Mouse (Mus musculus) heart, embryonic 13.5 days (tissue): Measurements from ENCODE around the gene Tekt5. TPM values are rescaled to one million over a fixed set of nuclear protein-coding genes. Genes with fewer than 3 reads are reported as not detected.

Source experiments
- ATAC-seq: fragments of 200-750 bp; cut with Nextera tagmentation; 2 replicates; pipeline ENCODE4 v1.8.0; 2017; ENCODE audit warnings: moderate TSS enrichment; ENCODE audit not compliant: insufficient number of reproducible peaks, low FRiP score, low TSS enrichment; ENCODE audit errors: extremely low read depth
- H3K27ac ChIP-seq: fragments of 300-500 bp; sonication (generic); replicated peaks from 2 replicates; pipeline ENCODE4 v1.5.1; 2015; ENCODE audit warnings: moderate library complexity, mild to moderate bottlenecking, inconsistent platforms
- H3K27me3 ChIP-seq: fragments of 300-500 bp; sonication (generic); replicated peaks from 2 replicates; pipeline ENCODE4 v1.6.1; 2015; ENCODE audit warnings: mild to moderate bottlenecking, inconsistent platforms
- H3K36me3 ChIP-seq: fragments of 300-500 bp; sonication (generic); 2 replicates; pipeline ENCODE4 v1.6.1; 2015; ENCODE audit warnings: mild to moderate bottlenecking, inconsistent platforms
- H3K4me1 ChIP-seq: fragments of 300-500 bp; sonication (generic); 2 replicates; pipeline ENCODE4 v1.6.1; 2015; ENCODE audit warnings: inconsistent platforms
- H3K4me2 ChIP-seq: fragments of 300-500 bp; sonication (generic); 2 replicates; pipeline ENCODE4 v1.6.1; 2015; ENCODE audit warnings: inconsistent platforms, mild to moderate bottlenecking, moderate library complexity
- H3K4me3 ChIP-seq: fragments of 300-500 bp; sonication (generic); 2 replicates; pipeline ENCODE4 v1.5.1; 2015; ENCODE audit warnings: moderate library complexity, mild to moderate bottlenecking, inconsistent platforms
- H3K9ac ChIP-seq: fragments of 300-500 bp; sonication (generic); 2 replicates; pipeline ENCODE4 v1.6.1; 2015; ENCODE audit warnings: inconsistent platforms, mild to moderate bottlenecking, moderate library complexity
- H3K9me3 ChIP-seq: fragments of 300-500 bp; sonication (generic); 2 replicates; pipeline ENCODE4 v1.6.1; 2016; ENCODE audit warnings: inconsistent platforms
- WGBS: fragments of 180-500 bp; shearing (Covaris S2); methylation state at CpG from one replicate; pipeline ENCODE4 v1.1.7; 2015; ENCODE audit warnings: mixed read lengths; 5-methylcytosine and 5-hydroxymethylcytosine counted together
- polyA plus RNA-seq: library from polyadenylated mRNA; unstranded; fragments of >200 nt; fragmentation: Nextera tagmentation; extraction: Ambion mirVana; gene quantifications from 2 replicates; pipeline ENCODE4 v1.2.1, GENCODE M21; 2015

Tekt5 gene
- polyA plus RNA-seq, 1 experiment from 2014 or later = 0.33 TPM

DNA sequence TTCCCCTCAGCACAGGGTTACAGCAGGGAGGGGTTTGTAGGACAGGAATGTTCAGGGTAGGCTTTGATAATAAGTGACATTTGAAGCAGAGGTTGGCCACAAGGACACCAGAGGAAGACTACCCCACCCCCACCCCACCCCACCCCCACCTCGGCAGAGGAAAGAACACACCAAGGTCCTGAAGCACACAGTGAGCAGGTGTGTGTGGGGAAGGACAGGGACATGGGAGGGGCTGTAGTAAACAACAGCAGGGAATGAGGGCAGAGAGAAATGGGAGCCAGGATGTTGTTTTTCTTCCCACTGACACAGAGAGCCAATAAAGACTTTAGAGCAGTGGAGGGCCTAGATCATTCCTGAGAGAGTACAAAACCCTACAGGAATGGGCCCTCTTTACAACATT lies 18.0 kb downstream of the Tekt5 start:
- H3K9me3 ChIP-seq = no peaks in the 10 kb centered on the region
- no peak overlapping the region for H3K9ac ChIP-seq
- H3K4me3 ChIP-seq = no peak overlapping the region
- no peak overlapping the region for H3K4me2 ChIP-seq
- 42% methylated on average over 1 of the region's 1 CpGs for WGBS
- no peak overlapping the region for H3K27ac ChIP-seq
- no peaks in the 10 kb centered on the region for H3K36me3 ChIP-seq
- H3K27me3 ChIP-seq = peaks cover 15% of the 10 kb centered on the region; the same call in 1 of the 2 replicates
- peaks cover 13% of the 10 kb centered on the region for H3K4me1 ChIP-seq
- no peak for ATAC-seq

DNA sequence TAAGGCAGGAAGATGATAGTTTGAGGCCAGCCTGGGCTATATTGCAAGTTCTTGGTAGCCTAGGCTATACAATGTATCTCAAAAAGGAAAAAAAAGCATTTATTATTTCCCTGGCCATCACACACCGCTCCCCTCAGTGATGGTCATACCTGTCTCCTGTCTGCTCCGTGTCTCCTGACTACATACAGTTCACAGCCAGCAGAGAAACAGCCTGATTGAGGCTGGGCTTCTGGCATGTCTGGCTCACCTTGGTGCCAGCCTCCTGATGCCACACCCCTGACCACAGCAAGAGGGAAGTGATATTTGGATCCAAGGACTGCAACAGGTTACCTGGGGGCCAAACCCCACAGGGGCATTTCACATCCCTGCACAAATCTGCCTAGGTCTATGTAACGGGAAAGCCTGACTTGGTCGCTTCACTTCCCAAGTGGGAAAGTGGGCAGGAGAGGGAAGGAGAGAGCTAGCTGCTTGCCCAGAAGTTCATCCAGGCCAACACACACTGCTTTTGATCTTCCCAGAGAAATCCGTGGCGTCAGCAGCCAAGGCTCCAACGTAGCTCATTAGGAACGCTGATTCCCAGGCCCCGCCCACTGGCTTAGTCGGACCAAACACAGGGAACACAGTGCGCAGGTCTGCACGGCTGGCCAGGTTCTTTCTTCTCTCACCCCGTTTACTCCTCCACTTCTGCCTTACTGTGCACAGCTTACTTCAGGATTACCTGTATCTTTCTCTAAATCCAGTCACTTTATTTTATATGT lies 20.9 kb downstream of the Tekt5 start:
- H3K27ac ChIP-seq = no peak overlapping the region
- no peaks in the 10 kb centered on the region for H3K36me3 ChIP-seq
- H3K9ac ChIP-seq = peak overlapping the region; percentile 73
- peaks cover 9% of the 10 kb centered on the region; the same call in 1 of the 2 replicates for H3K27me3 ChIP-seq
- 26% methylated on average over 13 of the region's 13 CpGs for WGBS
- ATAC-seq = no peak
- peak overlapping the region; percentile 63 for H3K4me2 ChIP-seq
- peaks cover 24% of the 10 kb centered on the region for H3K4me1 ChIP-seq
- H3K4me3 ChIP-seq = peak overlapping the region; percentile 29
- H3K9me3 ChIP-seq = no peaks in the 10 kb centered on the region

- WGBS = 64% methylated on average over 4 of the region's 4 CpGs
- no peaks in the 10 kb centered on the region for H3K9me3 ChIP-seq
- H3K4me1 ChIP-seq = peaks cover 23% of the 10 kb centered on the region
- H3K4me3 ChIP-seq = no peak overlapping the region
- no peak overlapping the region for H3K4me2 ChIP-seq
- no peak overlapping the region for H3K27ac ChIP-seq
- no peak overlapping the region for H3K9ac ChIP-seq
- no peak for ATAC-seq
- H3K27me3 ChIP-seq = no peaks in the 10 kb centered on the region
- no peaks in the 10 kb centered on the region for H3K36me3 ChIP-seq
Measured at GRCm38 (mm10) chr16:10372372-10372771, 22.9 kb downstream of the Tekt5 start.

- Histone ChIP-seq H3K27ac (peak overlapping the region; percentile 28; the same call in 1 of the 2 replicates), H3K9ac (no peak overlapping the region), H3K27me3 (no peaks in the 10 kb centered on the region), H3K4me1 (peaks cover 36% of the 10 kb centered on the region), H3K36me3 (no peaks in the 10 kb centered on the region), H3K4me2 (no peak overlapping the region), H3K9me3 (no peaks in the 10 kb centered on the region), H3K4me3 (no peak overlapping the region)
- 79% methylated on average over 1 of the region's 1 CpGs for WGBS
- ATAC-seq = no peak
Measured at GRCm38 (mm10) chr16:10369996-10370395, 25.3 kb downstream of the Tekt5 start.

DNA sequence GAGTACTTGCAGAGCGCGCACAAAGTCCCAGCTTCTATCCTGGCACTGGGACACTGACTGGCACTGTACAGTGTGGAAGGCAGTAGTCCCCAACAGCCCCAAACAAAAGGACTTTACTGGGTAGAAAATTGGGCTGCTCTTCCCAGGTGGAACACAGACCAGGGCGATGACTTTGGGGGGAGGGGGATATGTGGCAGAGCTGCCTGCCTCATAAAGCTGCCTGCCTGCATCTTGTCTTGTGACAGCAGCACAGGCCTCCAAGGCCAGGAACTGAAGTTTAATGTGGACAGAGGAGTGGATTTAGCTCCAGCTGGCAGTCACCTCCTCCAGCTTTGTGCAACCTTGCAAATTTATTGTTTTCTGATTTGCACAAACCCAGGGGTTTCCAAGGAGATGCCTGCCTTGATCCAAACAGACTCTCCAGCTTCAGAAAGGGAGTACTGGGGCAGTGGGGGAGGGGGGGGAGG lies 25.8 kb downstream of the Tekt5 start:
- no peak for ATAC-seq
- 52% methylated on average over 3 of the region's 3 CpGs for WGBS
- Histone ChIP-seq H3K27ac (peak overlapping the region; percentile 28; the same call in 1 of the 2 replicates), H3K36me3 (no peaks in the 10 kb centered on the region), H3K4me2 (no peak overlapping the region), H3K27me3 (no peaks in the 10 kb centered on the region), H3K9me3 (no peaks in the 10 kb centered on the region), H3K4me1 (peaks cover 32% of the 10 kb centered on the region), H3K9ac (no peak overlapping the region), H3K4me3 (no peak overlapping the region)

GRCm38 (mm10) chr16:10366240-10367217 lies 28.8 kb downstream of the Tekt5 start:
- H3K4me1 ChIP-seq = peaks cover 29% of the 10 kb centered on the region
- H3K36me3 ChIP-seq = no peaks in the 10 kb centered on the region
- H3K9me3 ChIP-seq = no peaks in the 10 kb centered on the region
- ATAC-seq = no peak
- 69% methylated on average over 14 of the region's 14 CpGs for WGBS
- H3K4me3 ChIP-seq = no peak overlapping the region
- H3K27me3 ChIP-seq = no peaks in the 10 kb centered on the region
- H3K9ac ChIP-seq = no peak overlapping the region
- H3K4me2 ChIP-seq = no peak overlapping the region
- H3K27ac ChIP-seq = peak overlapping the region; percentile 48; the same call in 1 of the 2 replicates

DNA sequence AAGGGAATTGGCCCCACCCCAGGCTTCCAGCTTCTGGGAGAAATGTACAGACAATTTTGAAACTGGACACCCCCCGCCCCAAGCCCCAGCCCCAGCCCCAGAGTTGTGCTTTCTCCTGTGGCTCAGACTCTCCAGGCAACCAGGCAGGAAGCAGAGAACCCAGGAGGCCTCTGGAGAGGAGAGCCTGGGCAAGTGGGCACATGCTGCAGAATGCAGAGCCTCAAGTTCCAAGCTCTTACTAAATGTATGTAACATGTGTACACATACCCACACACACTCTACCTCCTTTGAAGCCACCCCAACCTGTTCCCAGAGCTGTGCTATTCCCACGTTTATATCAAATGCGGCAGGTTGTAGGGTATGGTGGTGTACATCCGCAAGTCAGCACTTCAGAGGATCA lies 29.5 kb downstream of the Tekt5 start:
- Histone ChIP-seq H3K27me3 (0 out of 2 replicates have a peak, but pooled peaks cover 3% of the 10 kb centered on the region), H3K27ac (0 out of 2 replicates have a peak overlapping the region, but pooled peaks have one; percentile 48), H3K4me3 (no peak overlapping the region), H3K9ac (no peak overlapping the region), H3K4me1 (peaks cover 29% of the 10 kb centered on the region), H3K36me3 (no peaks in the 10 kb centered on the region), H3K4me2 (no peak overlapping the region), H3K9me3 (no peaks in the 10 kb centered on the region)
- no peak for ATAC-seq
- 70% methylated on average over 4 of the region's 4 CpGs for WGBS

DNA sequence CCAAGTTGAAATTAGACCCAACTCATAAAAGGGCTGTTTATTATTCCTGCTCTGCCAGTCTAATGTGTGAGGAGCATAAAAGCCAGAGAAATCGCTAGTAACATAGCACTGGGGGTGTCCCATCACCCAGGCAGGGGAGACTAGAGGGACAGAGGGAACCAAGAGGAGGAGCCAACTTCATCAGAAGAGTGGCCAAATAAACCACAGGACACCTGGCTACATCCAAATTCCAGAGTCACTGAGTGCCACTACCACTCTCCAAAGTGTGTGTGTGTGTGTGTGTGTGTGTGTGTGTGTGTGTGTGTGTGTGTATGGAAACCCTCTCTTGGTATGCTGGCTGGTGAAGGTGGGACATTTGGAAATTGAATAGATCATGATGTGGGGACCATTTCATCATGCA lies 32.2 kb downstream of the Tekt5 start:
- Histone ChIP-seq H3K4me2 (no peak overlapping the region), H3K4me3 (no peak overlapping the region), H3K27ac (no peak overlapping the region), H3K36me3 (no peaks in the 10 kb centered on the region), H3K27me3 (peaks cover 16% of the 10 kb centered on the region), H3K9ac (no peak overlapping the region), H3K4me1 (peaks cover 17% of the 10 kb centered on the region), H3K9me3 (no peaks in the 10 kb centered on the region)
- no peak for ATAC-seq
- WGBS = 53% methylated on average over 1 of the region's 1 CpGs

DNA sequence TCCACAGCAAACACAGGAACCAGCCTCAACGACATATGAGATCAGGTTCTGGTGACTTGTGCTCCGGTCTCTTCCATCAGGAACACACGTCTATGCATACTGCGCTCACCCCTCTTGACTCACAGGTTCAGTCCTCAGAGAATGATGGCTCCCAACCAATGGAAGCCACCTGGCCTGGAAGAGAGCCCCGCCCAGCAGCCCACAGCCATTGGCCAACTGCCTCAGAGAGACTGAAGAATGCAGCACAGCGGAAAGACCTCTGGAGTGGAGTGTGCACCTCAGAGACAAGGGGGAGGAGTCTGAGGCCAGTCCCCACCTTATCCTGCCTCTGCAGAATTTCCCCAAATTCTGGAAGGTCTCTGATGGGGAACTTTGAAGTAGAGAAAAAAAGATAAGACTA lies 36.0 kb downstream of the Tekt5 start:
- no peak overlapping the region for H3K9ac ChIP-seq
- no peak for ATAC-seq
- H3K27ac ChIP-seq = no peak overlapping the region
- H3K4me3 ChIP-seq = no peak overlapping the region
- no peaks in the 10 kb centered on the region for H3K9me3 ChIP-seq
- WGBS = 78% methylated on average over 6 of the region's 6 CpGs
- peaks cover 16% of the 10 kb centered on the region for H3K27me3 ChIP-seq
- H3K4me2 ChIP-seq = no peak overlapping the region
- no peaks in the 10 kb centered on the region for H3K36me3 ChIP-seq
- H3K4me1 ChIP-seq = peaks cover 31% of the 10 kb centered on the region

DNA sequence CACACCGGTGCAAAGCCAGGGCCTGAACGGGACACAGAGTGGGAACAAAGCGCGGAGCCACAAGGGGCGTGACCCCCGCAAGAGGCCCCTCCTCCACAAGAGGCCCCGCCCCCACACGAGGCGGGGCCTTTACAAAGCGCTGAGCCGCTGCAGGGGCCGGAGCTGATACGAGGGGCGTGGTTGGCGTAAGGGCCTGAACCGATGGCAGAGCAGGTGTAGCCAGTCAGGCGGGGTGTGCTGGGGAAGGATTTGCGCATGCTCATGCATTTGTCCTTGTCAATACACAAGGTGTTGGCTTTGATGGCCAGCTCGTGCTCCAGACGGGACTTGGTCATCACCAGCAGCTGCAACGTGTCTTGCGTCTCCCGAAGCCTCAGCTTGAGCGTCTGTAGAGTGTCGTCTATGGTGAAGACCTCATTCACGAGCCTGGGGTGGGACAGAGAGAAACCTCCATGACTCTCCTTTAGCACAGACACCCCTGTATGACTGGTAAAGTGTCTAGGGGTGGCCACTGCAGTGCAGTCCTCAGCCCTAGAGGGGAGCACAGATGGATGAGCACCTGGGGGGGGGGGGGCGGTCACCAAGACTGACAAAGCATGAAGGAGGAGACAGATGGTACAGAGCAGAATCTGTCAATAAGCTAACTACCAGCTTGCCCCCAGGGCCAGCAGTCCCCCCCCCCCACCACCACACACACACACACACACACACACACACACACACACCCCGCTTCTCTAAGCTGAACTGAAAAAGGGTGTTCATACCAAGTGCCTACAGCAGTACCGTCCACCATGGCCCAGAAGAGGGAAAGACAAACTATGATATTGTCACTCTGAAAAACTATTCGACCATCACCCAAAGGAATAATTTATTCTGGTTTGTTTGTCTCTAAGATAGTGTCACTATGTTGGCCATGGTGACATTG lies 37.0 kb downstream of the Tekt5 start:
- Histone ChIP-seq H3K4me3 (peak overlapping the region; percentile 25), H3K9me3 (no peaks in the 10 kb centered on the region), H3K27me3 (peaks cover 16% of the 10 kb centered on the region), H3K36me3 (no peaks in the 10 kb centered on the region), H3K9ac (no peak overlapping the region), H3K27ac (no peak overlapping the region), H3K4me1 (peaks cover 31% of the 10 kb centered on the region), H3K4me2 (peak overlapping the region; percentile 57)
- 17% methylated on average over 30 of the region's 30 CpGs for whole genome bisulfite sequencing
- peak; percentile 88 for ATAC-seq
